Mouse (Mus musculus): ENCODE measurements around the gene Bcl11b. TPM values are rescaled to one million over a fixed set of nuclear protein-coding genes. Genes with fewer than 3 reads are reported as not detected.

Gene Bcl11b
- total and polyA plus RNA-seq, 3 experiments = 0.77 to 1.3 (median 1.1) TPM

GRCm38 (mm10) chr12:107978063-107978462 is 25.3 kb downstream of the Bcl11b start:
- Histone ChIP-seq H3K79me2 (replicated peaks; ENCODE audit: control insufficient read depth, insufficient read depth, low read length) (no peaks in the 10 kb centered on the region), H3K9ac (ENCODE audit: low read depth, low read length) (no peak overlapping the region), H3K36me3 (ENCODE audit: control insufficient read depth, insufficient read depth, low read length) (no peaks in the 10 kb centered on the region), H3K27ac (no peak overlapping the region), H3K4me3 (no peak overlapping the region), H3K4me1 (ENCODE audit: control insufficient read depth, insufficient read depth, low read length) (no peaks in the 10 kb centered on the region), H3K27me3 (ENCODE audit: control insufficient read depth, insufficient read depth, low read length) (no peaks in the 10 kb centered on the region; the same call in 1 of the 2 replicates)
- WGBS = 48% methylated on average over 14 of the region's 14 CpGs
- DNase-seq = no peak
- intact Hi-C loops (cut with DNase I) = no loop called here
- TF ChIP-seq CTCF (IDR thresholded peaks at IDR 0.05) = no peak
- no peak for TF ChIP-seq POLR2A (IDR thresholded peaks at IDR 0.05; ENCODE audit: insufficient read depth, low read depth, low read length)
- no peak for TF ChIP-seq EP300 (IDR thresholded peaks at IDR 0.05; ENCODE audit: insufficient read depth, low read depth, low read length)

GRCm38 (mm10) chr12:107977534-107977933 is 25.9 kb downstream of the Bcl11b start:
- no peaks in the 10 kb centered on the region for H3K4me1 ChIP-seq (ENCODE audit: control insufficient read depth, insufficient read depth, low read length)
- H3K27ac ChIP-seq = no peak overlapping the region

GRCm38 (mm10) chr12:107977086-107977485 is 26.3 kb downstream of the Bcl11b start:
- H3K79me2 ChIP-seq (replicated peaks; ENCODE audit: control insufficient read depth, insufficient read depth, low read length) = no peaks in the 10 kb centered on the region
- H3K9ac ChIP-seq (ENCODE audit: low read depth, low read length) = no peak overlapping the region
- 61% methylated on average over 8 of the region's 8 CpGs for WGBS
- no peak for TF ChIP-seq CTCF (IDR thresholded peaks at IDR 0.05)
- no peak for TF ChIP-seq POLR2A (IDR thresholded peaks at IDR 0.05; ENCODE audit: insufficient read depth, low read depth, low read length)
- TF ChIP-seq EP300 (IDR thresholded peaks at IDR 0.05; ENCODE audit: insufficient read depth, low read depth, low read length) = no peak
- no peak overlapping the region for H3K4me3 ChIP-seq
- no peak overlapping the region for H3K27ac ChIP-seq
- no peaks in the 10 kb centered on the region for H3K36me3 ChIP-seq (ENCODE audit: control insufficient read depth, insufficient read depth, low read length)
- intact Hi-C loops (cut with DNase I) = no loop called here
- H3K27me3 ChIP-seq (ENCODE audit: control insufficient read depth, insufficient read depth, low read length) = no peaks in the 10 kb centered on the region; the same call in 1 of the 2 replicates
- no peak for DNase-seq
- H3K4me1 ChIP-seq (ENCODE audit: control insufficient read depth, insufficient read depth, low read length) = no peaks in the 10 kb centered on the region

More at GRCm38 (mm10) chr12:107977534-107977933, 25.9 kb downstream of the Bcl11b start:
- Histone ChIP-seq H3K36me3 (ENCODE audit: control insufficient read depth, insufficient read depth, low read length) (no peaks in the 10 kb centered on the region), H3K4me3 (no peak overlapping the region), H3K27me3 (ENCODE audit: control insufficient read depth, insufficient read depth, low read length) (no peaks in the 10 kb centered on the region; the same call in 1 of the 2 replicates), H3K79me2 (replicated peaks; ENCODE audit: control insufficient read depth, insufficient read depth, low read length) (no peaks in the 10 kb centered on the region), H3K9ac (ENCODE audit: low read depth, low read length) (no peak overlapping the region)
- WGBS = 38% methylated on average over 9 of the region's 9 CpGs
- DNase-seq = no peak
- intact Hi-C loops (cut with DNase I) = no loop called here
- no peak for TF ChIP-seq CTCF (IDR thresholded peaks at IDR 0.05)
- TF ChIP-seq POLR2A (IDR thresholded peaks at IDR 0.05; ENCODE audit: insufficient read depth, low read depth, low read length) = no peak
- TF ChIP-seq EP300 (IDR thresholded peaks at IDR 0.05; ENCODE audit: insufficient read depth, low read depth, low read length) = no peak

- Histone ChIP-seq H3K4me1 (ENCODE audit: control insufficient read depth, insufficient read depth, low read length) (no peaks in the 10 kb centered on the region), H3K9ac (ENCODE audit: low read depth, low read length) (no peak overlapping the region), H3K4me3 (no peak overlapping the region), H3K27ac (no peak overlapping the region), H3K36me3 (ENCODE audit: control insufficient read depth, insufficient read depth, low read length) (no peaks in the 10 kb centered on the region), H3K79me2 (replicated peaks; ENCODE audit: control insufficient read depth, insufficient read depth, low read length) (no peaks in the 10 kb centered on the region), H3K27me3 (ENCODE audit: control insufficient read depth, insufficient read depth, low read length) (no peaks in the 10 kb centered on the region; the same call in 1 of the 2 replicates)
- DNase-seq = no peak
- WGBS = 36% methylated on average over 22 of the region's 22 CpGs
- intact Hi-C loops (cut with DNase I) = no loop called here
- TF ChIP-seq POLR2A (IDR thresholded peaks at IDR 0.05; ENCODE audit: insufficient read depth, low read depth, low read length) (no peak), EP300 (IDR thresholded peaks at IDR 0.05; ENCODE audit: insufficient read depth, low read depth, low read length) (no peak), CTCF (IDR thresholded peaks at IDR 0.05) (no peak)
Observed at GRCm38 (mm10) chr12:107976571-107977001, 26.8 kb downstream of the Bcl11b start.

- Histone ChIP-seq H3K36me3 (ENCODE audit: control insufficient read depth, insufficient read depth, low read length) (no peaks in the 10 kb centered on the region), H3K9ac (ENCODE audit: low read depth, low read length) (no peak overlapping the region), H3K4me1 (ENCODE audit: control insufficient read depth, insufficient read depth, low read length) (no peaks in the 10 kb centered on the region), H3K79me2 (replicated peaks; ENCODE audit: control insufficient read depth, insufficient read depth, low read length) (no peaks in the 10 kb centered on the region), H3K27ac (no peak overlapping the region), H3K4me3 (no peak overlapping the region), H3K27me3 (ENCODE audit: control insufficient read depth, insufficient read depth, low read length) (no peaks in the 10 kb centered on the region; the same call in 1 of the 2 replicates)
- intact Hi-C loops (cut with DNase I) = no loop called here
- WGBS = 41% methylated on average over 14 of the region's 14 CpGs
- TF ChIP-seq CTCF (IDR thresholded peaks at IDR 0.05) (no peak), POLR2A (IDR thresholded peaks at IDR 0.05; ENCODE audit: insufficient read depth, low read depth, low read length) (no peak), EP300 (IDR thresholded peaks at IDR 0.05; ENCODE audit: insufficient read depth, low read depth, low read length) (no peak)
- DNase-seq = no peak
Observed at GRCm38 (mm10) chr12:107975897-107976570, 27.4 kb downstream of the Bcl11b start.

GRCm38 (mm10) chr12:107975479-107975896 is 27.9 kb downstream of the Bcl11b start:
- intact Hi-C loops (cut with DNase I) = no loop called here
- Histone ChIP-seq H3K9ac (ENCODE audit: low read depth, low read length) (no peak overlapping the region), H3K36me3 (ENCODE audit: control insufficient read depth, insufficient read depth, low read length) (no peaks in the 10 kb centered on the region), H3K4me3 (no peak overlapping the region), H3K4me1 (ENCODE audit: control insufficient read depth, insufficient read depth, low read length) (no peaks in the 10 kb centered on the region), H3K27me3 (ENCODE audit: control insufficient read depth, insufficient read depth, low read length) (no peaks in the 10 kb centered on the region; the same call in 1 of the 2 replicates), H3K27ac (no peak overlapping the region), H3K79me2 (replicated peaks; ENCODE audit: control insufficient read depth, insufficient read depth, low read length) (no peaks in the 10 kb centered on the region)
- 83% methylated on average over 10 of the region's 10 CpGs for WGBS
- TF ChIP-seq EP300 (IDR thresholded peaks at IDR 0.05; ENCODE audit: insufficient read depth, low read depth, low read length) (no peak), POLR2A (IDR thresholded peaks at IDR 0.05; ENCODE audit: insufficient read depth, low read depth, low read length) (no peak), CTCF (IDR thresholded peaks at IDR 0.05) (no peak)
- no peak for DNase-seq
